8 mouse cellular contexts compared by ENCODE assay signal in genomic region chr15:100039001-100039701, GRCm38 (mm10). TPM values are rescaled to one million over a fixed set of nuclear protein-coding genes. Genes with fewer than 3 reads are reported as not detected.
DNase-seq lines count a peak whose midpoint lies in the region; ATAC-seq and TF ChIP-seq lines count a peak whose summit lies in the region.

No protein-coding gene starts in this region.

- H3K4me2 ChIP-seq in lung, embryonic 16.5 days (ENCODE audit: low read depth, low read length), result peak overlapping the region; percentile 68

- WGBS in lung, embryonic 16.5 days, result under 1% methylated on average over 36 of the region's 36 CpGs
- under 1% methylated on average over 36 of the region's 36 CpGs for WGBS in olfactory bulb, adult 2 months

- no peak for TF ChIP-seq CTCF in layer of hippocampus, adult 2 months (conservative IDR thresholded peaks at IDR 0.05)
- TF ChIP-seq CTCF in olfactory bulb, adult 2 months (IDR thresholded peaks at IDR 0.05; ENCODE audit: insufficient read depth, low read depth, low read length), result no peak

- no peaks in the 10 kb centered on the region for H3K27me3 ChIP-seq in lung, embryonic 16.5 days (ENCODE audit: control insufficient read depth, insufficient read depth, low read depth, low read length)

- no peak for DNase-seq in ES-E14 (ENCODE audit: low read depth, low spot score)
- DNase-seq in brain, adult 2 months (ENCODE audit: low read depth, low spot score), result peak; percentile 86
- DNase-seq in heart, postnatal 25 days (ENCODE audit: low spot score), result peak; percentile 34
- DNase-seq in layer of hippocampus, adult 2 months (ENCODE audit: low spot score in 2 of 2), result peak in 1 of 2 experiments; percentile 42
- DNase-seq in thymus, postnatal 36 days, result peak; percentile 74 to 79

- intact Hi-C loops in heart, postnatal 25 days (cut with DNase I), result loop anchor here (5.0 kb wide), 1 partner anchor 188 kb away; the partner anchor contains the start of gene Atf1

- H3K9me3 ChIP-seq in ES-E14 (ENCODE audit: control insufficient read depth, insufficient read depth, low read depth, low read length), result no peaks in the 10 kb centered on the region
- H3K9me3 ChIP-seq in lung, embryonic 16.5 days (ENCODE audit: control insufficient read depth, low read length), result no peaks in the 10 kb centered on the region

- no peak overlapping the region for H3K27ac ChIP-seq in ES-E14 (ENCODE audit: insufficient read depth, low read depth, low read length, poor library complexity, severe bottlenecking)
- H3K27ac ChIP-seq in layer of hippocampus, adult 2 months, result peak overlapping the region; percentile 98
- H3K27ac ChIP-seq in lung, embryonic 16.5 days (ENCODE audit: low read length), result peak overlapping the region; percentile 92
- H3K27ac ChIP-seq in olfactory bulb, adult 2 months (ENCODE audit: insufficient read depth, low read depth, low read length), result peak overlapping the region; percentile 93

- TF ChIP-seq POLR2A in olfactory bulb, adult 2 months (IDR thresholded peaks at IDR 0.05; ENCODE audit: insufficient read depth, low read depth, low read length), result no peak

- H3K4me3 ChIP-seq in ES-E14 (ENCODE audit: insufficient read depth in 1 of 2, low read depth in 1 of 2, low read length in 2 of 2, poor library complexity in 1 of 2, severe bottlenecking in 1 of 2), result peak overlapping the region; percentile 88 to 91
- peak overlapping the region; percentile 95 for H3K4me3 ChIP-seq in layer of hippocampus, adult 2 months
- peak overlapping the region; percentile 86 for H3K4me3 ChIP-seq in lung, embryonic 16.5 days (ENCODE audit: low read length)
- peak overlapping the region; percentile 87 for H3K4me3 ChIP-seq in olfactory bulb, adult 2 months (ENCODE audit: insufficient read depth, low read depth, low read length)

- in situ Hi-C loops in ES-E14 (cut with MboI; ENCODE audit: low sequenced_read_pairs in 2 of 2, unreplicated experiment in 2 of 2), result no loop called here

- 0 out of 2 replicates have a peak, but pooled peaks have one; percentile 3 for ATAC-seq in erythroid progenitor cell, adult 5-6 weeks (replicated peaks; ENCODE audit: low FRiP score, poor library complexity, severe bottlenecking)
- ATAC-seq in lung, embryonic 16.5 days (ENCODE audit: low read depth), result peak; percentile 62; the same call in 1 of the 2 replicates

- no peaks in the 10 kb centered on the region for H3K36me3 ChIP-seq in ES-E14 (ENCODE audit: control insufficient read depth, insufficient read depth, low read length, poor library complexity, severe bottlenecking)
- H3K36me3 ChIP-seq in lung, embryonic 16.5 days (ENCODE audit: control insufficient read depth, insufficient read depth, low read length), result no peaks in the 10 kb centered on the region

- peak overlapping the region; percentile 92 for H3K9ac ChIP-seq in ES-E14 (ENCODE audit: insufficient read depth, low read depth, low read length, poor library complexity, severe bottlenecking)
- H3K9ac ChIP-seq in lung, embryonic 16.5 days (ENCODE audit: low read length), result peak overlapping the region; percentile 96

- H3K4me1 ChIP-seq in ES-E14 (ENCODE audit: control insufficient read depth in 2 of 2, insufficient read depth in 2 of 2, low read length in 2 of 2, poor library complexity in 1 of 2), result peaks cover 0 to 13% of the 10 kb centered on the region in 2 experiments; a peak in 2 of 4 replicates
- peaks cover 20% of the 10 kb centered on the region for H3K4me1 ChIP-seq in lung, embryonic 16.5 days (replicated peaks; ENCODE audit: control insufficient read depth, insufficient read depth, low read length)
- peaks cover 12% of the 10 kb centered on the region for H3K4me1 ChIP-seq in olfactory bulb, adult 2 months (ENCODE audit: control insufficient read depth, insufficient read depth, low read length)

TF ChIP-seq in ES-E14, 5 proteins besides CTCF, POLR2A, EP300 and RAD21:
- no peak for TF ChIP-seq HCFC1 (IDR thresholded peaks at IDR 0.05; ENCODE audit: borderline replicate concordance, insufficient read depth, low read length)
- TF ChIP-seq MAFK (IDR thresholded peaks at IDR 0.05; ENCODE audit: insufficient read depth, low read depth, low read length), result no peak
- no peak for TF ChIP-seq ZC3H11A (IDR thresholded peaks at IDR 0.05; ENCODE audit: borderline replicate concordance, low read depth, low read length)
- no peak for TF ChIP-seq ZNF384 (IDR thresholded peaks at IDR 0.05; ENCODE audit: low read depth, low read length)
- TF ChIP-seq CHD2 (IDR thresholded peaks at IDR 0.05; ENCODE audit: low read depth, low read length), result no peak

RNA-seq across cellular contexts. Expression of gene Dip2b, which starts 0.7 kb away (rescaled TPM):
- total RNA-seq in ES-E14 (2012; rRNA removed), result 18.6 and 21.1 TPM in 2 replicates
- 3.6 and 5.4 TPM in 2 replicates for total RNA-seq in erythroid progenitor cell, adult 5-6 weeks (2015; ENCODE audit: low replicate concordance)
- total RNA-seq in erythroid progenitor cell, adult 5-6 weeks (2017; ENCODE audit: low replicate concordance), result 6.3 and 9.8 TPM in 2 replicates
- total RNA-seq in heart, postnatal 25 days (2021), result 10 to 100 TPM; 21.6 to 23.3 TPM
- total RNA-seq in layer of hippocampus, adult 2 months (2021), result 10 to 100 TPM; 47.7 to 51.3 TPM
- polyA plus RNA-seq in lung, embryonic 16.5 days (2015; fragmentation: Nextera tagmentation; extraction: Ambion mirVana), result 9.6 and 10.4 TPM in 2 replicates
- 51.2 TPM in 1 of 2 replicates, not detected in the other for polyA plus RNA-seq in olfactory bulb, adult 2 months (2012; ENCODE audit: insufficient read depth, insufficient read length, low replicate concordance, missing spikeins)
